Mouse (Mus musculus): ENCODE data around the gene Gm49425. TPM values are rescaled to one million over a fixed set of nuclear protein-coding genes. Genes with fewer than 3 reads are reported as not detected.
"Not testable (repeated sequence)": the region's sequence is repeated elsewhere in the genome, so short reads cannot be mapped to it uniquely, and the experiment has no call there.

The Gm49425 gene
- total RNA-seq (2014; rRNA removed) (not detected in 2 replicates), polyA plus RNA-seq (2015; fragmentation: Nextera tagmentation; extraction: Ambion mirVana) (not detected in 2 replicates)

- DNase-seq; H3K27me3 ChIP-seq (ENCODE audit: insufficient read depth, low read length); H3K4me3 ChIP-seq (ENCODE audit: low read depth, low read length); H3K9ac ChIP-seq; H3K4me2 ChIP-seq (ENCODE audit: low read depth); ATAC-seq; H3K36me3 ChIP-seq (ENCODE audit: insufficient read depth); H3K9me3 ChIP-seq (ENCODE audit: low read length); H3K27ac ChIP-seq (ENCODE audit: low read depth, low read length); H3K4me1 ChIP-seq (ENCODE audit: insufficient read depth): not testable (repeated sequence)
- WGBS, result 74% methylated on average over 2 of the region's 2 CpGs
Measured at GRCm38 (mm10) chr15:101517161-101517560, at the start of gene Gm49425. TSS of gene Gm49425 (minus strand) at chr15:101517261.

- Histone ChIP-seq H3K4me2 (ENCODE audit: low read depth) (no peak within 1 kb of the TSS), H3K9ac (no peak within 1 kb of the TSS), H3K27me3 (ENCODE audit: insufficient read depth, low read length) (no peaks in the 10 kb centered on the region), H3K9me3 (ENCODE audit: low read length) (no peaks in the 10 kb centered on the region), H3K36me3 (ENCODE audit: insufficient read depth) (no peaks in the 10 kb centered on the region), H3K4me1 (ENCODE audit: insufficient read depth) (no peaks in the 10 kb centered on the region), H3K27ac (ENCODE audit: low read depth, low read length) (no peak within 1 kb of the TSS), H3K4me3 (ENCODE audit: low read depth, low read length) (no peak within 1 kb of the TSS)
- no peak for ATAC-seq
- no peak for DNase-seq
- no peak for TF ChIP-seq CTCF (IDR thresholded peaks at IDR 0.05; ENCODE audit: low read depth)
- 66% methylated on average over 5 of the region's 5 CpGs for WGBS
Measured at GRCm38 (mm10) chr15:101562850-101563249, 45.8 kb upstream of the Gm49425 start, which contains the start of gene Krt90. TSS of gene Krt90 (minus strand) at chr15:101562950.

DNA sequence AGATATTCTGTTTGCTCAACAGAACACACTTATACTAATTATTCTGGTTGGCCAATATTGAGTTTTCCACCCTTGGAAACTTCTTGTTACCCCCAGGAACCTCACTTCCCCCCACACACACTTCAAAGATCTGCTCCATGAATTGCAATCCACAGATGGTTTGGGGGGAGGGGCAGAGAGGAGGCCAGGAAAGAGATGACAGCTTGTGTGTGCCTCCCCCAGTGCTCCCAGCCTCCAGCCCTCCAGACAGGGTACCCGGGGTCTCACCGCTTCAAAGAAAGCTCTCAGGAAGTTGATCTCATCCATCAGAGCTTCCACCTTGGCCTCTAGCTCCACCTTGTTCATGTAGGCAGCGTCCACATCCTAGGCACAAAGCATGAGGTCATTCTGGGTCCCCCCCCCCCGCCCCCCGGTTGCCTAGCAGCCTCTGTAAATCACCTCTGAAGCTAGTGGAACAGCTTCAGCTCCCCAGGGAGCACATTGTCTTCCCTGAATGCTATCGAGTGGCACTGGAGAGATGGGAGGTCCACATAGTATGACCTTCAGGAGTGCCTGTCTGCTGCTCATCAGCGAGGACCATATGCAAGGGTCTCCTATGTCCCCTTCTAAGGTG is 41.1 kb upstream of the Gm49425 start:
- no peaks in the 10 kb centered on the region for H3K27me3 ChIP-seq (ENCODE audit: insufficient read depth, low read length)
- DNase-seq (no peak), ATAC-seq (no peak)
- H3K4me1 ChIP-seq (ENCODE audit: insufficient read depth), result no peaks in the 10 kb centered on the region
- H3K9me3 ChIP-seq (ENCODE audit: low read length), result no peaks in the 10 kb centered on the region
- no peak overlapping the region for H3K4me3 ChIP-seq (ENCODE audit: low read depth, low read length)
- no peak for TF ChIP-seq CTCF (IDR thresholded peaks at IDR 0.05; ENCODE audit: low read depth)
- H3K9ac ChIP-seq, result no peak overlapping the region
- no peak overlapping the region for H3K27ac ChIP-seq (ENCODE audit: low read depth, low read length)
- H3K4me2 ChIP-seq (ENCODE audit: low read depth), result no peak overlapping the region
- H3K36me3 ChIP-seq (ENCODE audit: insufficient read depth), result no peaks in the 10 kb centered on the region
- 6% methylated on average over 7 of the region's 7 CpGs for WGBS

DNA sequence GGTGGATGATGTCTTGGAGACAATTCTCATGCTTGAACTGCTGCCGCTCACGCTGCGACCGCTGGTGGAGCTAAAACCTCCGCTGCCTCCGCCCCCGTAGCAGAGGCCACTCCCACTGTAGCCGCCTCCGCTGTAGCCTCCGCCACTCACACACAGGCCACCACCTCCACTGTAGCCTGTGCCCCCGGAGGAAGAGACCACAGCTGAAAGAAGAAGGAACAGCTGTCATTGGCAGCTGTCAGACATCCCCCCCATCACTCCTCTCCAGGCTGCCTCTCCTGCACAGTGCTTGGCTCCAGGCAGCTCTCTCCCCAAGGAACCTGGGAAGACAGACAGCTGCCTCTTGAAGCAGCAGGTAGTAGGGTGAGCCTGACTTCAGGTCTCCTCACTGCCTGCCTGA is 36.1 kb upstream of the Gm49425 start:
- H3K4me3 ChIP-seq (ENCODE audit: low read depth, low read length), result no peak overlapping the region

GRCm38 (mm10) chr15:101552188-101552587 is 35.1 kb upstream of the Gm49425 start:
- ATAC-seq, result peak; percentile 25; the same call in 1 of the 2 replicates
- TF ChIP-seq CTCF (IDR thresholded peaks at IDR 0.05; ENCODE audit: low read depth), result no peak
- 70% methylated on average over 8 of the region's 8 CpGs for WGBS

More for the DNA sequence above, 36.1 kb upstream of the Gm49425 start:
- no peaks in the 10 kb centered on the region for H3K4me1 ChIP-seq (ENCODE audit: insufficient read depth)
- no peaks in the 10 kb centered on the region for H3K27me3 ChIP-seq (ENCODE audit: insufficient read depth, low read length)
- ATAC-seq, result peak; percentile 63; the same call in 1 of the 2 replicates
- TF ChIP-seq CTCF (IDR thresholded peaks at IDR 0.05; ENCODE audit: low read depth), result no peak
- WGBS, result under 1% methylated on average over 11 of the region's 11 CpGs
- no peaks in the 10 kb centered on the region for H3K36me3 ChIP-seq (ENCODE audit: insufficient read depth)
- peak overlapping the region; percentile 38 for H3K4me2 ChIP-seq (ENCODE audit: low read depth)
- H3K9me3 ChIP-seq (ENCODE audit: low read length), result no peaks in the 10 kb centered on the region
- no peak overlapping the region for H3K9ac ChIP-seq
- DNase-seq, result peak; percentile 17
- H3K27ac ChIP-seq (ENCODE audit: low read depth, low read length), result no peak overlapping the region

DNA sequence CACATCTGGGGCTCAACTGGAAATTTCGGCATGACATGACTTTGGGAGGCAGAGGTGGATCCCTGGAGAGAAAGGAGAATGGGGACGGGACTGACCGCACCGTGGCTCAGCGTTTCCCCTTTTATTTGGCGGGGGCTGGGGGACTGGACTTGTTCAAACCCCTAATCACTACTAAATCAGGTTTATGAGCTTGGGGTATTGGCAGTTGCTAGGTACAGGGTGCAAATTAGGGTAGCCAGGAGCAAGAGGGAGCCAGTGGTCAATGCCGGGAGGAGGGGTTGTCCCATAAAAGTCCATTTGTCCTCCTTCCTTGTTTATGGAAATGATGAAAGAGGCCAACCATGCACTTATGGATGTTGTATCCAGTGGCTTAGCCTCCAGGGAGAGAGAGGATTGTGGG is 33.5 kb upstream of the Gm49425 start, which contains the start of gene Krt82:
Gene Krt82, minus strand, starts transcription at position 101 of the 400 bp plus-strand sequence.
- Histone ChIP-seq H3K27me3 (ENCODE audit: insufficient read depth, low read length) (no peaks in the 10 kb centered on the region), H3K36me3 (ENCODE audit: insufficient read depth) (no peaks in the 10 kb centered on the region), H3K4me2 (ENCODE audit: low read depth) (no peak within 1 kb of the TSS), H3K27ac (ENCODE audit: low read depth, low read length) (no peak within 1 kb of the TSS), H3K9me3 (ENCODE audit: low read length) (no peaks in the 10 kb centered on the region), H3K4me1 (ENCODE audit: insufficient read depth) (no peaks in the 10 kb centered on the region), H3K9ac (no peak within 1 kb of the TSS), H3K4me3 (ENCODE audit: low read depth, low read length) (no peak within 1 kb of the TSS)
- 86% methylated on average over 7 of the region's 7 CpGs for WGBS
- TF ChIP-seq CTCF (IDR thresholded peaks at IDR 0.05; ENCODE audit: low read depth), result no peak
- ATAC-seq (no peak), DNase-seq (no peak)

More at GRCm38 (mm10) chr15:101552188-101552587, 35.1 kb upstream of the Gm49425 start:
- H3K4me2 ChIP-seq (ENCODE audit: low read depth), result no peak overlapping the region
- no peaks in the 10 kb centered on the region for H3K9me3 ChIP-seq (ENCODE audit: low read length)
- no peak overlapping the region for H3K27ac ChIP-seq (ENCODE audit: low read depth, low read length)
- H3K36me3 ChIP-seq (ENCODE audit: insufficient read depth), result no peaks in the 10 kb centered on the region
- no peak overlapping the region for H3K9ac ChIP-seq
- peak; percentile 24 for DNase-seq
- H3K4me1 ChIP-seq (ENCODE audit: insufficient read depth), result no peaks in the 10 kb centered on the region
- H3K4me3 ChIP-seq (ENCODE audit: low read depth, low read length), result no peak overlapping the region
- H3K27me3 ChIP-seq (ENCODE audit: insufficient read depth, low read length), result no peaks in the 10 kb centered on the region

GRCm38 (mm10) chr15:101544478-101544877 is 27.4 kb upstream of the Gm49425 start:
- no peaks in the 10 kb centered on the region for H3K4me1 ChIP-seq (ENCODE audit: insufficient read depth)
- no peaks in the 10 kb centered on the region for H3K27me3 ChIP-seq (ENCODE audit: insufficient read depth, low read length)
- no peak overlapping the region for H3K4me3 ChIP-seq (ENCODE audit: low read depth, low read length)
- no peaks in the 10 kb centered on the region for H3K9me3 ChIP-seq (ENCODE audit: low read length)
- WGBS, result 57% methylated on average over 3 of the region's 3 CpGs
- H3K27ac ChIP-seq (ENCODE audit: low read depth, low read length), result no peak overlapping the region
- DNase-seq (no peak), ATAC-seq (peak; percentile 51)
- TF ChIP-seq CTCF (IDR thresholded peaks at IDR 0.05; ENCODE audit: low read depth), result no peak
- H3K36me3 ChIP-seq (ENCODE audit: insufficient read depth), result no peaks in the 10 kb centered on the region
- H3K4me2 ChIP-seq (ENCODE audit: low read depth), result no peak overlapping the region
- no peak overlapping the region for H3K9ac ChIP-seq

Measured in forebrain, postnatal 0 days (tissue).